Comparison of ENCODE assay signal across 38 mouse cellular contexts in genomic region chr9:18478168-18478567, GRCm38 (mm10). TPM values are rescaled to one million over a fixed set of nuclear protein-coding genes. Genes with fewer than 3 reads are reported as not detected.
"Had no signal": no experiment of that assay in that cellular context is flagged by ENCODE, and none has a peak within 500 bp of the region (broad histone marks: within the 10 kb centered on the region; RNA-seq: fewer than 3 reads in every experiment).

Zfp558 (minus strand) TSS chr9:18478268.
Mbd3l1 (plus strand) TSS chr9:18478359.

- H3K4me1 ChIP-seq: limb, embryonic 10.5 days; limb, embryonic 12.5 days; limb, embryonic 13.5 days; limb, embryonic 15.5 days; midbrain, embryonic 10.5 days; midbrain, embryonic 12.5 days had no signal

- DNase-seq: left cerebral cortex, postnatal 4 days; liver; liver, embryonic 13.5 days; liver, postnatal 0 days; lung, adult 18-20 months; lung, adult 2 months; lung, embryonic 14.5 days; lung, postnatal 10 days; lung, postnatal 14 days; lung, postnatal 36 days; lung, postnatal 4 days; midbrain, embryonic 14.5 days had no signal

- H3K36me3 ChIP-seq: limb, embryonic 10.5 days; limb, embryonic 12.5 days; limb, embryonic 13.5 days; limb, embryonic 15.5 days; liver, embryonic 12.5 days; liver, embryonic 13.5 days; liver, embryonic 15.5 days; lung, embryonic 15.5 days; midbrain, embryonic 10.5 days; midbrain, embryonic 12.5 days; midbrain, embryonic 13.5 days; midbrain, embryonic 15.5 days had no signal

- H3K27me3 ChIP-seq: limb, embryonic 12.5 days; limb, embryonic 13.5 days; limb, embryonic 15.5 days; liver, embryonic 12.5 days; liver, embryonic 13.5 days; liver, embryonic 15.5 days; lung, embryonic 15.5 days; megakaryocyte, embryonic 14.5 days; midbrain, embryonic 12.5 days; midbrain, embryonic 15.5 days had no signal

- H3K4me3 ChIP-seq: left cerebral cortex, adult 2 months; limb, embryonic 10.5 days; limb, embryonic 12.5 days; limb, embryonic 13.5 days; limb, embryonic 15.5 days; liver, embryonic 12.5 days; liver, embryonic 13.5 days; liver, embryonic 15.5 days; lung, embryonic 15.5 days; megakaryocyte, embryonic 14.5 days; midbrain, embryonic 10.5 days; midbrain, embryonic 12.5 days; midbrain, embryonic 13.5 days; midbrain, embryonic 15.5 days; myocyte had no signal

- H3K27ac ChIP-seq: left cerebral cortex, adult 2 months; limb, embryonic 10.5 days; limb, embryonic 12.5 days; limb, embryonic 13.5 days; limb, embryonic 15.5 days; liver, embryonic 12.5 days; liver, embryonic 13.5 days; liver, embryonic 14.5 days; liver, embryonic 15.5 days; lung, embryonic 15.5 days; macrophage; midbrain, embryonic 10.5 days; midbrain, embryonic 12.5 days; midbrain, embryonic 13.5 days; midbrain, embryonic 15.5 days had no signal

RNA-seq across cellular contexts. Expression of gene Mbd3l1, which starts in this region (rescaled TPM):
- polyA plus RNA-seq: limb, embryonic 10.5 days; limb, embryonic 11.5 days; limb, embryonic 12.5 days; limb, embryonic 13.5 days; limb, embryonic 14.5 days; limb, embryonic 15.5 days; liver, adult 2 months; liver, embryonic 11.5 days; liver, embryonic 12.5 days; liver, embryonic 13.5 days; liver, embryonic 14.5 days; liver, embryonic 15.5 days; liver, embryonic 16.5 days; liver, postnatal 0 days; lung, adult 2 months; lung, embryonic 14.5 days; lung, embryonic 15.5 days; lung, embryonic 16.5 days; lung, postnatal 0 days; macrophage; midbrain, embryonic 10.5 days; midbrain, embryonic 11.5 days; midbrain, embryonic 12.5 days; midbrain, embryonic 13.5 days; midbrain, embryonic 14.5 days; midbrain, embryonic 15.5 days; midbrain, embryonic 16.5 days; midbrain, postnatal 0 days; myocyte had no signal
